Mouse (Mus musculus): ENCODE data around the gene Atp13a1. TPM values are rescaled to one million over a fixed set of nuclear protein-coding genes. Genes with fewer than 3 reads are reported as not detected.
A peak's percentile ranks its signal among the peaks of the same experiment; 100 is the strongest.

The Atp13a1 gene
- polyA plus RNA-seq, 1 experiment = 21.5 TPM

DNA sequence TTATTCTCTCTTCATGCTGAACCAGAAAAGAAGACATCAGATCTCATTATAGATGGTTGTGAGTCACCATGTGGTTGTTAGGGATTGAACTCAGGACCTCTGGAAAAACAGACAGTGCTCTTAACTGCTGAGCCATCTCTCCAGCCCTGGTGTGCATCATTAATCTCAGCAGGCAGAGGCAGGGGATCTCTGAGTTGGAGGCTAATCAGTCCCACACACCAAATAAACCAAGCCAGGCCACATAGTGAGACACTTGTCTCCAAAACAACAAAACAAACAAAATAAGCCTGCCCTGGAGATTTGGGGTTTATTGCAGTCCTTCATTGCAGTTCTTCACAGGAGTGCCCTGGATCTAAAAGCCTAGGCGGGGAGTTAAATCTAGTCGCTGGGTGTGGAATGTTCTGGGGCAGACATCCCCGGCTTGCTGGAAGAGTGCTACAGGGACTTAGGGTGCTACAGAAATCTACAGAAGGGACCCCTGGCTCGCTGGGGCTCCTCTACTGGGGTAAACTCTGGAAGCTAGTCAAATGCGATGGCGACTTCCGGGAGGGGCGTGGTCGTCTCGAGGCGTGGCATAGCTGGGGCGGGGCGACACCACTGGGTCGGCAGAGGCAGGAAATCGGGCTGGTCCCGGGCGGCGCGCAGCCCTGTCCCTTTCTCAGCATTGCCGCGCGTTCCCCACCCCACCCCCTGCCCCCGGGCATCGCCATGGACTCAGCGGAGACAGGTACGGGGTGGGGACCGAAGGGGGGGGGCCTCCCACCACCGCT, 17.3 kb downstream of the Atp13a1 start, which contains the start of gene Gmip:
TSS of gene Gmip (plus strand) at position 586 of the 770 bp plus-strand sequence.
- H3K4me3 ChIP-seq (replicated peaks) = peak within 1 kb of the TSS; percentile 93
- TF ChIP-seq FLI1 (IDR thresholded peaks at IDR 0.05; ENCODE audit: low read length) (no peak), GATA1 (IDR thresholded peaks at IDR 0.05; ENCODE audit: borderline replicate concordance, low read length) (no peak)
- peaks cover 53% of the 10 kb centered on the region for H3K4me1 ChIP-seq
- H3K9me3 ChIP-seq = no peaks in the 10 kb centered on the region
- no peaks in the 10 kb centered on the region for H3K27me3 ChIP-seq (replicated peaks)
- peaks cover 76% of the 10 kb centered on the region for H3K36me3 ChIP-seq (replicated peaks; ENCODE audit: low read length)

DNA sequence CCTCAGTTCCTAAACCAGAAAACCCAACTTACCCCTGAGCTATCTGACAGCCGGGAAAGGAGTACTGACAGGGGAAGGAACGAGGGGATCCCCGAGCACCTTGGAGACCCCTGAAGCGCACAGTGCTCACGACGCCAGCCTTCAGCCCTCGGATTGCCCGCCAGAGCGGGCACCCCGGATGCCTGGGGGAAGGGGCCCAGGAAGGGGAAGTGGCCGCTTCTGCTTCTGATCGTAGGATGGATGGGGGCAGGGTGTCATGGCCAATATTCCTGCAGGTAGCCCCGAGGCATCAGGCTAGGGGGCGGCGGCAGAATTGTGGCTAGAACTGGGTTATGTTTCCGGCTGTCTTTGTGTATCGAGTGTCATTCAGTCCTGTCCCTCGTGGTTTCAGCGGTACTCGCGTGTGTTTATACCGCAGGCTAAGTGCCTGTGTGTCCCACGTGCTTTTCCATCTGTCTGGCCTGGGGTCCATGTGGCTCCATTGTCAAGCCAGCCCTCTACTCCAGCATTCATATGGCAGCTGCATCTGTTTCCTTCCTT, 18.0 kb downstream of the Atp13a1 start:
- TF ChIP-seq FLI1 (IDR thresholded peaks at IDR 0.05; ENCODE audit: low read length) (no peak), GATA1 (IDR thresholded peaks at IDR 0.05; ENCODE audit: borderline replicate concordance, low read length) (no peak)
- Histone ChIP-seq H3K9me3 (no peaks in the 10 kb centered on the region), H3K4me1 (peaks cover 49% of the 10 kb centered on the region), H3K4me3 (replicated peaks) (peak overlapping the region; percentile 93), H3K36me3 (replicated peaks; ENCODE audit: low read length) (peaks cover 76% of the 10 kb centered on the region), H3K27me3 (replicated peaks) (no peaks in the 10 kb centered on the region)

DNA sequence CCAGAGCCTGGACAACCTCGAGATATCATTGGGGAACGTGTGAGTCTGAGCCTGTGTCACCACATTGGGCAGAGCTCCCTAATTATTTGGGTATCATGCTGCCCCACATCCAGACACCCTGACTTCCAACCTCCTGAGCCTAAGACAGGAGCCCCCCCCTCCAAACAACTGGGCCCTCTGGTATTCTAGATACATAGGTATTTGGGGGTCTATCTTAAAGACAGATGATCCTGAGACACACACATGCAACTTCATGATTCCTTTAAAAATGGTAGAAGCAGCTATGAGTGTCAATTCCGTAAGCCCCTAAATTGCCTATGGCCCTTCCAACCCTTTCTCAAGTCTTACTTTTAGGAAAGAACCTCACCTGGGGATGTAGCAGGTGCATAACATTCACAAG, 18.9 kb downstream of the Atp13a1 start:
- Histone ChIP-seq H3K27me3 (replicated peaks) (no peaks in the 10 kb centered on the region), H3K4me1 (peaks cover 49% of the 10 kb centered on the region), H3K4me3 (replicated peaks) (peak overlapping the region; percentile 39), H3K36me3 (replicated peaks; ENCODE audit: low read length) (peaks cover 76% of the 10 kb centered on the region), H3K9me3 (no peaks in the 10 kb centered on the region)
- TF ChIP-seq GATA1 (IDR thresholded peaks at IDR 0.05; ENCODE audit: borderline replicate concordance, low read length) (no peak), FLI1 (IDR thresholded peaks at IDR 0.05; ENCODE audit: low read length) (no peak)

DNA sequence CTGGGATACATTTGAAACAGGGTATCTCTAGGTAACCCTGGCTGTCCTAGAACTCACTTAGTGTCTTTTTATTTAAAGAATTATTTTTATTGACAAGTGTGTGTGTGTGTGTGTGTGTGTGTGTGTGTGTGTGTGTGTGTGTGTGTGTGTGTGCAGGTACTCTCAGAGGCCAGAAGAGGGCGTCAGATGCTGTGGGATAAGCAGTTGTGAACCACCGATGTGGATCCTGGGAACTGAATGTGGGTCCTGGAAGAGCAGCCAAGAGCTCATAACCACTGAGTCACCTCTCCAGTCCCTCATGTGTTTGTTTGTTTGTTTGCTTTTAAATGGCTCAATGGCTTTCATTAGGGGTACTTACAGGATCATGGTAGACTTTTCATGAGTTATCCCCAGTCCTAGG, 23.9 kb downstream of the Atp13a1 start:
- H3K4me3 ChIP-seq (replicated peaks) = no peak overlapping the region
- no peaks in the 10 kb centered on the region for H3K9me3 ChIP-seq
- TF ChIP-seq GATA1 (IDR thresholded peaks at IDR 0.05; ENCODE audit: borderline replicate concordance, low read length) = no peak
- no peak for TF ChIP-seq FLI1 (IDR thresholded peaks at IDR 0.05; ENCODE audit: low read length)
- H3K36me3 ChIP-seq (replicated peaks; ENCODE audit: low read length) = peaks cover 85% of the 10 kb centered on the region
- no peaks in the 10 kb centered on the region for H3K27me3 ChIP-seq (replicated peaks)
- H3K4me1 ChIP-seq = peaks cover 3% of the 10 kb centered on the region

DNA sequence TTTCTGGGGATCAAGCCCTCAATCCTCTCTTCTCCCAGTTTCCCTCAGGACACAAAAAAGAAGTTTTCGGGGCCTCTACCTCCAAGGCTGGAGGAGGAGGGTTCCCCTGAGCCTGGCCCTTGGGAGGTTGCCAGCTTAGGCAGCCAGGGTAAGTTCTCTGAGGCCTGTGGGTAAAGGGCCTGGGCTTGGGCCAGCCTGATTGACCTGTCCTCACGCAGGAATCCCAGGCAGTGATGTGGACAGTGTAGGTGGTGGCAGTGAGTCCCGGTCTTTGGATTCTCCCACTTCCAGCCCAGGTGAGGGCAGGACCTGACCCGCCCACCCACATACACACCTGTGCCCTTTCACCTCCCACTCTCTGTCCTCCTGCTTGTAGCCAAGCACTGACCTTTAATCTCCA, 24.4 kb downstream of the Atp13a1 start:
- Histone ChIP-seq H3K36me3 (replicated peaks; ENCODE audit: low read length) (peaks cover 85% of the 10 kb centered on the region), H3K4me1 (no peaks in the 10 kb centered on the region), H3K9me3 (no peaks in the 10 kb centered on the region), H3K27me3 (replicated peaks) (peaks cover 2% of the 10 kb centered on the region), H3K4me3 (replicated peaks) (no peak overlapping the region)
- no peak for TF ChIP-seq GATA1 (IDR thresholded peaks at IDR 0.05; ENCODE audit: borderline replicate concordance, low read length)
- TF ChIP-seq FLI1 (IDR thresholded peaks at IDR 0.05; ENCODE audit: low read length) = no peak

DNA sequence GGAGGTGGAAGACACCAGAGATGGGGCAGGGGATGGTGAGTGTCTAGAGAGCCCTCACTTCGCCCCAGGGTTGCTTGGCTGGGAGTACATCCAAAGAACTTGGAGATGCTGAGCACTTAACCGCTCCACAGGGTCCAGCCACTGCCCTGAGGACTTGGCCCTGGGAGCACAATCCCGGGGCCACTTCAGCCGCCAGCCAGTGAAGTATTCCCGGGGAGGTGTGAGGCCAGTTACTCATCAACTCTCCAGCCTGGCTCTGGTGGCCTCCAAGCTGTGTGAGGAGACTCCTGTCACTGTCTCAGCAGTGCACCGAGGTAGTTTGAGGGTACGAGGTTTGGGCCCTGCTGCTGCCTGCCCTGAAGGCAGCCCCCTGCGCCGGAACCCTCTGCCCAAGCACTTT, 29.5 kb downstream of the Atp13a1 start:
- Histone ChIP-seq H3K27me3 (replicated peaks) (peaks cover 38% of the 10 kb centered on the region), H3K4me3 (replicated peaks) (no peak overlapping the region), H3K9me3 (no peaks in the 10 kb centered on the region), H3K36me3 (replicated peaks; ENCODE audit: low read length) (peaks cover 50% of the 10 kb centered on the region), H3K4me1 (peaks cover 20% of the 10 kb centered on the region)
- no peak for TF ChIP-seq GATA1 (IDR thresholded peaks at IDR 0.05; ENCODE audit: borderline replicate concordance, low read length)
- TF ChIP-seq FLI1 (IDR thresholded peaks at IDR 0.05; ENCODE audit: low read length) = no peak

DNA sequence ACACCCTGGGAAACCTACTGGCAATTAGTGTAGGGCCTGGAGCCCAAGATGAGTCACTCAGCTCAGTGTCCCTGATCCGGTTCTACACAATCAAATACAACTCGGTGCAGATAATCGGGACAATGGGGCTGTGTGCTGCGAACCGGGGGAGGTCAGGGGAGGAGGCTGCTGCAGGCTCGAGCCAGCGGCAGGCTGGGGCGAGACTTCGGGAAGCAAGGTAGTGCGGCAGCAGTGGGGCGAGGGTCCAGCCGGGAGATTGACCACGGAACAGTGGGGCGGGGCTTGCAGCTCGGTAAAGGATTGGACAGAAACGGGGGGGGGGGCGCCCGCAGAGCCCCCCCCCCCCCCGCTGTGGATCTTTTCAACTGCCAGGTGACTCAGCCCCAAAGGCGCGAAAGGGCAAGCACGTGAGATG, 31.0 kb downstream of the Atp13a1 start:
- Histone ChIP-seq H3K4me3 (replicated peaks) (peak overlapping the region; percentile 89), H3K27me3 (replicated peaks) (peaks cover 44% of the 10 kb centered on the region), H3K4me1 (peaks cover 25% of the 10 kb centered on the region), H3K9me3 (no peaks in the 10 kb centered on the region), H3K36me3 (replicated peaks; ENCODE audit: low read length) (peaks cover 36% of the 10 kb centered on the region)
- TF ChIP-seq GATA1 (IDR thresholded peaks at IDR 0.05; ENCODE audit: borderline replicate concordance, low read length) (no peak), FLI1 (IDR thresholded peaks at IDR 0.05; ENCODE audit: low read length) (no peak)

DNA sequence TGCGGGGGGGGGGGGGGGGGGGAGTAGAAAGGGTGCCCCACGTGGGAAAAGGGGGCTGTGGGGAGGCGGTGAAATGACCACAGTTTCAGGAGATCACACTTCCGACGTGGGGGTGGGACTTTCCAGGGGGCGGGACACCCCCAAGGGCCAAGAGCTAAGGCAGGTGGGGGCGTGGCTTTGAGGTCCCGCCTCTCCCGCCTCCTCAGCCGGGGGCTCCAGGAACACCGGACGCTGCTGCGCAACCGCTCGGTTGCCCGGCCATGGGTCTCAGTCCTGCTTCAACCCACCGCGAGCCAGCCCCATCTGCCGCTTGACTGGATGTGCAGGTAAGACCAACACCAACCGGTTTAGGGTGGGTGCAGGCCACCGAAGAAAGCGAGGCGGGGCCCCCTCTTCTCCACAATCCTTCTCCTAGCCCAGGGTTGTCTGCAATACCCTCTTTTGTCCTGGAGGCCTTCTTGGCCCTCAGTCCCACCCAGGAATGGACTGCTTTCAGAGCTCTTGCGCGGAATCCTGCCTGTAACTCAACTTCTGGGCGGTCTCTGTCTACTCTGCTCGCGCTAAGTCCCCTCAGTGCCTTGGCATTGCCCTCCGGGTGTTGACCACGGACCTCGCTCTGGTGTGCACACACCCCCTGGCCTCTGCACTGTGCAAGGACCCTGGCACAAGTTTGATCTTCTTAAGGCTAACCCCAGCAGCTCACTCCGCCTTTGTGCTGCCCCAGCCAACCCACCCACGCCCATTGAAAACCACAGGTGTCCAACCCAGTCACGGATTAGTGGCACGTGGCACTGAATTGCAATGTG, 31.6 kb downstream of the Atp13a1 start, which contains the start of gene Lpar2:
TSS of gene Lpar2 (plus strand) at position 44 of the 806 bp plus-strand sequence.
- Histone ChIP-seq H3K4me1 (peaks cover 25% of the 10 kb centered on the region), H3K27me3 (replicated peaks) (peaks cover 47% of the 10 kb centered on the region), H3K9me3 (no peaks in the 10 kb centered on the region), H3K4me3 (replicated peaks) (peak within 1 kb of the TSS; percentile 89), H3K36me3 (replicated peaks; ENCODE audit: low read length) (peaks cover 30% of the 10 kb centered on the region)
- TF ChIP-seq FLI1 (IDR thresholded peaks at IDR 0.05; ENCODE audit: low read length) (no peak), GATA1 (IDR thresholded peaks at IDR 0.05; ENCODE audit: borderline replicate concordance, low read length) (no peak)

DNA sequence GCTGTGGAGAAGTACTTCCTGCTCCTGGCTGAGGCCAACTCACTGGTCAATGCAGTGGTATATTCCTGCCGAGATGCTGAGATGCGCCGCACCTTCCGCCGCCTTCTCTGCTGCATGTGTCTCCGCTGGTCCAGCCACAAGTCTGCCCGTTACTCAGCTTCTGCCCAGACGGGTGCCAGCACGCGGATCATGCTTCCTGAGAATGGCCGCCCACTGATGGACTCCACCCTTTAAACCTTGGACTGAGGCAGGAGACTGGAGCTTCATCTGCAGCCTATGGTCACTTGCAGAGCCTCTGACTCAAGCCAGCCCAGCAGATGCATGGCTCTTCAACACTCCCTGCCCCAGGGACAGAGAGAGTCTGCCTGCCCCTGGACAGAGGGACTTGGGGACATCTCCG, 35.4 kb downstream of the Atp13a1 start:
- Histone ChIP-seq H3K27me3 (replicated peaks) (peaks cover 42% of the 10 kb centered on the region), H3K4me3 (replicated peaks) (no peak overlapping the region), H3K36me3 (replicated peaks; ENCODE audit: low read length) (no peaks in the 10 kb centered on the region), H3K9me3 (no peaks in the 10 kb centered on the region), H3K4me1 (peaks cover 34% of the 10 kb centered on the region)
- TF ChIP-seq FLI1 (IDR thresholded peaks at IDR 0.05; ENCODE audit: low read length) (no peak), GATA1 (IDR thresholded peaks at IDR 0.05; ENCODE audit: borderline replicate concordance, low read length) (no peak)
